Mouse (Mus musculus) small intestine, adult 10 weeks (tissue): Measurements from ENCODE around the gene Mrps25. TPM values are rescaled to one million over a fixed set of nuclear protein-coding genes. Genes with fewer than 3 reads are reported as not detected.

Experiments
- polyA plus RNA-seq: library from polyadenylated mRNA; stranded (reverse); fragments of 350-450 nt; fragmentation: Illumina TruSeq; extraction: RNeasy Lipid Tissue Mini Kit (QIAGEN cat#74804); gene quantifications from one replicate; pipeline ENCODE4 v1.2.3, GENCODE M21; 2014; ENCODE audit warnings: low replicate concordance

The Mrps25 gene
- polyA plus RNA-seq, result 7.4 TPM

DNA sequence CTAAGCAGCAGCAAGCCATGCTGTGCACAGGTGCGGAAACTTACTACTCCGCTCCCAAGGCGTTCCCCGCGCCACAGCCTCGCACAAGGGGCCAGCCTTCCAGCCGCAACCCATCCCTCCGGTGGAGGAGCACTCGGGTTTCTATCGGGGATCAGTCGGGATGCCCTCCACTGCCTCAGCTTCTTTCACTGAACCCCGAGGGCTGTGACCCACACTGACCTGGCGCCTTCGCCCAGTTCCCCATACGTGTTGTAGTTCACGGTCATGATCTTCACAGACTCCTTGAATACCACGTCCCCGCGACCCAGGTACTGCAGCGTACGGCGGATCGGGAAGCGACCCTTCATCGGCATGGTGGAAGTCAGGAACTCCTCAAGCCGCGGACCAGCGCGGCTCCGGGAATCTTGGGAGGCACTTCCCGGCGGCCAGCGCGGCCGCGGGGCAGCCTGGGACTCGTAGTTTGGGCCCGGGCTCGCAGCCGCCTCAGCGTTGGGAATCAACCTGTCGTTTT lies at the start of gene Mrps25:
Mrps25 (minus strand) TSS at position 413 of the 511 bp plus-strand sequence.

DNA sequence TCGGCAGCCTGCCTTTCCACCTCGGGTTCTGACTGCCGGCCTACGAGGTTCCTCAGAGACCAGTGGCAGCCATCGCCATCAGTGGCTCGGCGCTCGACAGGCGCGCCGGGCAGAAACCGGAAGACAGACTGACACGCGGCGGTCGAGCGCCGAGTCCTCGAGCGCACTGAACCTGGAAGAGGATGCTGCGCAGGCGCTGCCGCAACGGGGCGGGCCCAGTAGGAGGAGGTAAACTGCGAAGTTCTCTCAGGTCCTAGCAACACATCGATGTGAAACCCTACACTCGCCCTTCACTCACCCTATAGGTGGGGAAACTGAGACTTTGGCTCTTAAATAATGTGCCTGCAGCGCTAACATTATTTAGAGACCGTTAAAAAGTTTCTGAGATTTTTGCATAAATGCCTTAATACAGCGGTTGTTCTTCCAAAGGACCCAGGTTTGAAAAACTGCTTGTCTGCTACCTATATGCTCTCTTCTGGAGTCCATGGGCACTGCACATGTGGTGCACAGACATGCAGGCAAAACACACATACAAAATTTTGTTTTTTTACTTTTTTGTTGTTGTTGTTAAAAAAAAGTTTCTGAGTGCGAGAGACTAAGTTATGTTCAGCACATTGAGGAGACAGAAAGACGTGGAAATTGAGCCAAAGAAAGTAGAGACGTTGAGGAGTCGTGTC lies 31.1 kb upstream of the Mrps25 start, which contains the start of gene Rbsn:
Rbsn (minus strand) TSS at position 153 of the 677 bp plus-strand sequence.

Other genes with a start within 250 kb of the Mrps25 start
- gene Fgd5, start 205.2 kb downstream of the Mrps25 start, polyA plus RNA-seq, result 4.2 TPM
- gene Nr2c2, start 92.6 kb downstream of the Mrps25 start, polyA plus RNA-seq, result 37.1 TPM
- gene Rbsn, start 30.9 kb upstream of the Mrps25 start, polyA plus RNA-seq, result 18.5 TPM
- not detected for gene Trh, start 60.6 kb upstream of the Mrps25 start, polyA plus RNA-seq